Mouse (Mus musculus): ENCODE results near the gene Plcg1.
A peak's percentile ranks its signal among the peaks of the same experiment; 100 is the strongest.

The Plcg1 gene

GRCm38 (mm10) chr2:160731117-160731838, at the start of gene Plcg1:
Gene Plcg1 (plus strand): TSS chr2:160731300.
- DNase-seq (ENCODE audit: low read depth in 2 of 2, low spot score in 2 of 2) = peak; percentile 81 to 92

- DNase-seq (ENCODE audit: low read depth in 2 of 2, low spot score in 2 of 2) = no peak
Measured at GRCm38 (mm10) chr2:160700271-160700670, 30.8 kb upstream of the Plcg1 start.

DNA sequence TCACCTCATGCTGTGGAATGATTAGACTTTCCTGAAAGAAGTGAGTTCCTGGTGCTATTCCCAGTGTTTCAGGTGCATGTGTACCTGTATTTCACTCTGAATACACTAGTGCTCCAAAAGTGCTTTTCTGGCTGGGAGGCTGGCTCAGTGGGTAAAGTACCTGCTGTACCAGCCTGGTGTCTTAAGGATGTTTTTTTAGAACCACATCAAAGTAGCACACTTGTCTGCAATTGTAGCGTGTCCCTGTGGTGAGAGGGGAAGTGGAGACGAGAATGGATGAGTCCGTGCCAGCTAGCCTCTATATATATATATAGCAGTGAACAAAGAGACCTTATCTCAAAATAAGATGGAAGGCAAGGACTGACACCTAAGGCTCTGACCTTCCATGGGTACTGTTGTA, 29.5 kb upstream of the Plcg1 start:
- peak in 1 of 2 experiments; percentile 5 for DNase-seq (ENCODE audit: low read depth in 2 of 2, low spot score in 2 of 2)

DNA sequence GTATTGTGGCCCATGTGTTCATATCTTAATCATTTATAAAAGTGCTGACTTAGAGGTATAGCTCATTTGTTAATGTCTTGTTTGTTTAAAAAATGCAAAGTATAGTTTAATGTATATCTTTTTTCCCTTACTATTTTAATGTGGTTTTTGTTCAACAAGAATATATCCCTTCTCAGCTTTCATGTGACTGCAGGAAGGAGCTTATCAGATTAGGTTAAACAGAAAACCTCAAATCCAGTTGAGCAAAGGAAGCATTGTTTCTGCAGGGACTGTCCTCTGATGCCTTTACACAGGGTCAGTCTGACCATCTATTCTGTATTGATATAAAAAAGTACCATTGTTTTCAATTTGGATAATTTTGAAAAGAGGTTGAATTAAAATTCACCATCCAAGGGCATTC, 28.3 kb upstream of the Plcg1 start:
- DNase-seq (ENCODE audit: low read depth in 2 of 2, low spot score in 2 of 2) = no peak

DNA sequence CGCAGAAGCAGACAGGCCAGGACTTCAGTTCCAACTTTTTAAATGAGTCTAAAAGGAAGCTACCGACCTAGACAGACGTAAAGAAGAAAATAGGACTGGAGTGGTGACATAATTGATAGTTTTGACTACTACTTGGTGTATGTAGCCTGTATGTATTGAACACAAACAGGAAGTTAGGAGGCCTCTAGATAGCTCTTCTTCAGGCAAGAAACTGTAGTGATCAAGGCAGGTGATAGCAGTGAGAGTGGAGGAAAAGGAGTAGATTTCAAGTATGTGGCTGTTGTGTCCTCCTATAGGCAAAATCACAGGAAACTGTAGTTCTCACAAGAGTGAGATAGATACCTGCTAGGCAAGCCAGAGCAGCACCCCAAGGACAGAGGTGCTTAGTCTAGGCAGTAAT, 23.4 kb upstream of the Plcg1 start:
- DNase-seq (ENCODE audit: low read depth in 2 of 2, low spot score in 2 of 2) = no peak

- DNase-seq (ENCODE audit: low read depth in 2 of 2, low spot score in 2 of 2) = no peak
Measured at GRCm38 (mm10) chr2:160715463-160716030, 15.6 kb upstream of the Plcg1 start.

DNA sequence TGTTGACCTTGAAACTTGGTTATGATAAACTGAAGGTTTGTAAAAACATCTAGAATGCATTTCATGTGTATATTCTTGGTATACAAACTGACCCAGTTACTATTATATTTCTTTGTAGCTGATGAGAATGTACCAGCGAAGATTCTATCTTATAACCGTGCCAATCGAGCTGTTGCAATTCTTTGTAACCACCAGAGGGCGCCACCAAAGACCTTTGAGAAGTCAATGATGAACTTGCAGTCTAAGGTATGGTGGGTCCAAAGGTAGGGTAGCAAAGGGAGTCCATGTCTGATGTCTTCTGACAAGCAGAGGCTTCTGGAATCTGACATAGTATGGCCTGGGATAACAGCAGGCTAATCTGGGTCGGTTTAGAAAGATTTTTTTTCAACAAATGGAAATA, 13.8 kb upstream of the Plcg1 start:
- peak; percentile 58 to 62 for DNase-seq (ENCODE audit: low read depth in 2 of 2, low spot score in 2 of 2)

- DNase-seq (ENCODE audit: low read depth in 2 of 2, low spot score in 2 of 2) = no peak
Measured at GRCm38 (mm10) chr2:160718811-160719210, 12.3 kb upstream of the Plcg1 start.

- no peak for DNase-seq (ENCODE audit: low read depth in 2 of 2, low spot score in 2 of 2)
Measured at GRCm38 (mm10) chr2:160722714-160723113, 8.4 kb upstream of the Plcg1 start.

DNA sequence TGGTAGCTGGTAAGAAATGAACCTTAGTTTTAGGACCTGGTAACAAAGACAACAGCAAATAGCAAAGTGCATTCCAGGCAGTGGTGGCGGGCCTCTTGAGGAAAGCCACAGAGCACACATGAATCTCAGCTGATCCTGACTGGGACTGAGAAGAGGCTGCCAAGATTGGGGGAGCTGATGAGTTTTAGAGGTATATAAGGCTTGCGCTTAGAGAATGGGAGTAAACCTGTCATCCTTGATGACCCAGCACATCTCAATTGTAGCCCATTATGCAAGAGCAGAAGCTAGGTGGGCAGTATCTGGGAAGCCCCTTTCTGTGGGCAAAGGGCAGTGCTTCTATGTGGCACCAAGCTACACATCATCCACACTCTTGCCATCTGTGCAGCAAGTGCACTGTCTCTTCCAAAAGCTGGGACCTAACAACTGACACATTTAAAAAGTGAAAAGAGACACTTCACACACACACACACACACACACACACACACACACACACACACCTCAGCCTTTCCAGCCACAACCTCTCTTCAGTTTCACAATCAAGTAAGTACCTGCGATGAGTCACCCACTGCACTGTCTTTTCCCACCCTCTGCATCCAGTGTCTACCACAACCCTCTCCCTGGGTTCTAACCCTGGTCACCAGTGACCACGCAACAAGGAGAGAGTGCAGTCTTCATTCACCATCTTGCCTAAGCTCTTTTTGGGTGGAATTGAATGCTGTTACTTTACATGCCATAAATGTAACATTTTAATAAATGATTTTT, 7.3 kb upstream of the Plcg1 start:
- DNase-seq (ENCODE audit: low read depth in 2 of 2, low spot score in 2 of 2) = no peak

DNA sequence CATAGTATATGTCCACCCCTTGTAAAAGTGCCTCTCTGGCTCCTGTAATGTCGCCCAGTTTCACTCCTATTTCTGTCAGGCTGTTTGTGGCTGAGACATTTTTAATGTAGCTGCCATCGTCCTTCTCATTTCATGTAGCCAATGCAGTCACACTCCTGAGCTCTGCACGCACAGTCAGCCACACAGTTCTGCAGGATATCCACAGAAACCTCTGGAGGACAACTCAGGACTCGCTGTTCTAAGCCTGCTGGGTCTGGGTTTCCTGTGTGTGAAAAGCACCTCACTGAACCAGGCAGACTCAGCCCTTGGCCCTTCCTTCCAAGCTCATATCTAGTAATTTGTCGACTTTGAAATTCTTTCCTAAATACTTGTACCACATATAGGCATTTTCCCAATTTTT, 6.6 kb upstream of the Plcg1 start:
- DNase-seq (ENCODE audit: low read depth in 2 of 2, low spot score in 2 of 2) = no peak

DNA sequence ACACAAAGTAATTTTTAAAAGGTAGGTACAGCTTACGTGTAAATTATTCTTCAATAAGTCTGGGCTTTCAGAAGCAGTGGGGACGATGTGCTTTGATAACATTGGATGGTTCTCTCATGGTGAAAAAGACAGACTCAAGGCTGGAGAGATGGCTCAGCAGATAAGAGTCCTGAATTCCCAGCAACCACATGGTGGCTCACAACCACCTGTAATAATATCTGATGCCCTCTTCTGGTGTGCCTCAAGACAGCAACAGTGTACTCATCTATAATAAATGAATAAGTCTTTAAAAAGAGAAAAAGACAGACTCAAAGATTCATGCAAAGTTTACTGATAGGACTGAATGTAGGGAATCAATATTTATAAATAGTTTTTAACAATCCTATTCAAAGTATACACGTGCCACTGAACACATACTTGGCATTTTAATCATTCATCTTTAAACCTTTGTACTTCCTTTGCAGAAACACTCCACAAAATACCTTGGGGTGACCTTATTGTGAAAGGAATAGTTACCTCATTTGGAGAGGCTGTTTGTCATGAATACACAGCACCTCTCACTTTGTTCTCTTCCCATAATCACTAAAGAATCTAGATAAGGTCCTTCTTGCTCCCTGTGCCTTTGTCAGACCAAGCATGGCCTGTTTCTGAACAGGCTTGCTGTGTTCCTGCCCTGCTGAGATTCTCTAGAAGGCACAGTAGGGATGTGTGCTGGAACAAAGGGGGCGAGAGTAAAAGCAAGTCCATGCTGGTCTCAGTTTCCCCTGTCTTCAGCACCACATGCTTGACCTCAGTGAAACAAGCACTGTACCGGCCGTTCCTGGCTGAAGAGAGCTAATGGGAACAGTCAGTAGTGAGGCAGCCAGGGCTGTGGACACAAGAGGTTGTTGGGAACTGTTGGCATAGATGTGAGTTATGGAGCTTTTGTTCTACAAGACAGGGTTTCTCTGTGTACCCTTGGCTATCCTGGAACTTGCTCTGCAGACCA, 4.9 kb upstream of the Plcg1 start:
- DNase-seq (ENCODE audit: low read depth in 2 of 2, low spot score in 2 of 2) = no peak

GRCm38 (mm10) chr2:160728972-160729371, 2.1 kb upstream of the Plcg1 start:
- DNase-seq (ENCODE audit: low read depth in 2 of 2, low spot score in 2 of 2) = no peak

- DNase-seq (ENCODE audit: low read depth in 2 of 2, low spot score in 2 of 2) = no peak
Measured at GRCm38 (mm10) chr2:160729436-160729835, 1.7 kb upstream of the Plcg1 start.

DNA sequence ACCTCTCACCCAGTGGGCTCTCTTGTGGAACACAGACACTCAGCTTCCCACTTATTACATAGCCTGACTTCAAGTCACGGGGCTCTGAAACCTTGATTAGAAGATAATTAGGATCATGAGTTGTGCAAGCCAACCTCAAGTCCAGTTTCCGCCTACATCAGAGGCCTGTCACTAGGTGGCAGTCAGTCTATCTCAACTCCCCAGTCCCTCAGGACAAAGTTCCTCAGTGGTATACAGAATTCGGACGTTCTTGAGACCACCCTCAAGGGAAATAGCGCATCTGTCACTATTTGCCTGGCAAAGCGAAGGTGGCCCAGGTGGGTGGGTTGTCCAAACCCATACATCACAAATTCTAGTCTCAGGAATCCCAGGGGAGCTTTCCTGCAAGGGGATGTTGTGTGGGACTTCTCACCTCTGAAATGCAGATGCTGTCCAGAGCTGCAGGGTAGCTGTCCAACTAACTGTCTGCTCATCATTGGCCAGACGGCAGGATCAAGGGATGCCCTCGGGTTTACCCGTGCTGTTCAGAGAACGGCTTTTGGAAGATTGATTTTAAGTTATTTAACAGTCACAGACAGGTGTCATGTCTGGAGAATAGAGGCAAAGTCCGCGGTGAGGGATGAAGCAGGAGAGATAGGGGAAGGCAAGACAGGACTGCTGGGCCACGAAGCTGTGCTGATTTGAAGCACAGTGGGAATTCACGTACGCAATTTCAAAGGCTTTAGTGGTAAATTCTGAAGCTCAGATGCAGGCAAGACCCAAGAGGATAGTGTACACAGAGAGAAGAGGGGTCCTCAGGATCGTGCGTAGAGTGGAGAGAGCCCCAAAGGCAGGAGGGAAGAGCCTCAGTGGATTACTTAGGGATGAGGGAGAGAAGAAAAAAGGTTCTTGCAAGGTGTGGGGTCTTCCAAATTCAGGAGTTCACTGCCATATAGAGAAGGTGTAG, 976 bp upstream of the Plcg1 start:
- DNase-seq (ENCODE audit: low read depth in 2 of 2, low spot score in 2 of 2) = no peak

DNA sequence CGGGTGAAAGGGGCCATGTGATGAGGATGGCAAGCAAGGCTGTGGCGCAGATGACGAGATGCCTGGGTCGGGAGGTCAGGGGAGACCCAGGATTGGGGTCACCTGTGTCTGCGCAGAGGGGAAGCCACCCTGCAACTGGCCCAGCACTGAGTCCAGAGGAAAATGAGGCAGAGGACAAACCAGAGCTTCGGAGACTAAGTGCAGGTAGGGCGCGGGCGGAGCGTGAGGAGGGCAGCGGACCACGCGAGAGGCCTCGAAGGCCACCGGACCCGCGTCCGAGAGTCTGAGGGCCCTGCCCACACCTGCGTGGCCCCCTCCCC, 343 bp upstream of the Plcg1 start:
- DNase-seq (ENCODE audit: low read depth in 2 of 2, low spot score in 2 of 2) = no peak

- no peak for DNase-seq (ENCODE audit: low read depth in 2 of 2, low spot score in 2 of 2)
Measured at GRCm38 (mm10) chr2:160731839-160732261, 750 bp downstream of the Plcg1 start.

DNA sequence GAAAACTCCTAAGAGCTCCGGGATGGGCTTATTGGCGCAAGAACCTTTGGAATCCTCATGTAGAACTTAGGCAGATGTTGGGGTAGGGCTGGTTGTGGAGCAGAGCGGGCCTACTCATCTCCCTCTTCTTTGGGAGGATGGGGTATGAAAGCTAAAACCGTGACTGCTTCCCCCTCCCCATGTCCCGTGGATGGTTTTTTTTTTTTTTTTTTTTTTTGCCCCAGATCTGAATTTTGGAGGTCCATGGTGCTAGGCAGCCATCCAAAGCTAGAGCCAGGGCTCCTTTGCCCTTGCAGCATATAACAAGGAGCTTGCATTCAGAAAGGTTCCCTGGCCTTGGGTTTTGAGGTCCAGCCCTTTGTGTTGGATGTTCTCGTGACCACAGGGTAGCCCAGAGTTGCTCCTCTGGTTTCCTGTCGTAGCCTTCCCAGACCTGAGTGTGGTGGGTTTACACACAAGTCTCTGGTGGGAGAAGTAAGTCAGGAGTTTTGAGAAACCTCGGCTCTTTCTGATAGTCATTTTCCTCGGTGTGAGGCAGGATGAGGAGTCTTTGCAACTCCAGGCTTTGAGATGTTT, 1.4 kb downstream of the Plcg1 start:
- DNase-seq (ENCODE audit: low read depth in 2 of 2, low spot score in 2 of 2) = no peak

GRCm38 (mm10) chr2:160733131-160733531, 2.0 kb downstream of the Plcg1 start:
- peak in 1 of 2 experiments; percentile 52 for DNase-seq (ENCODE audit: low read depth in 2 of 2, low spot score in 2 of 2)

- peak in 1 of 2 experiments; percentile 49 for DNase-seq (ENCODE audit: low read depth in 2 of 2, low spot score in 2 of 2)
Measured at GRCm38 (mm10) chr2:160734331-160734730, 3.2 kb downstream of the Plcg1 start.

Data from CD8-positive naive resting alpha-beta T cell, adult 2 months (primary cell).